Mouse (Mus musculus): ENCODE results near the gene Chek2. TPM values are rescaled to one million over a fixed set of nuclear protein-coding genes. Genes with fewer than 3 reads are reported as not detected.
"Not testable (repeated sequence)": the region's sequence is repeated elsewhere in the genome, so short reads cannot be mapped to it uniquely, and the experiment has no call there.

The Chek2 gene
- 10 to 100 TPM in 1 of 2 experiments, 1 to 10 TPM in 1; 7.4 to 10.6 TPM for polyA plus RNA-seq (2017; shearing (Covaris generic))

- ATAC-seq, result peak; percentile 97
Measured at GRCm38 (mm10) chr5:110839678-110840365, at the start of gene Chek2, which contains the start of gene Hscb. Gene Chek2, plus strand, starts transcription at chr5:110839979. Gene Hscb, minus strand, starts transcription at chr5:110839777.

GRCm38 (mm10) chr5:110794363-110794762, 45.4 kb upstream of the Chek2 start:
- no peak for ATAC-seq

- ATAC-seq, result no peak
Measured at GRCm38 (mm10) chr5:110797696-110798095, 42.1 kb upstream of the Chek2 start.

- no peak for ATAC-seq
Measured at GRCm38 (mm10) chr5:110801036-110801624, 38.6 kb upstream of the Chek2 start.

GRCm38 (mm10) chr5:110802186-110802585, 37.6 kb upstream of the Chek2 start:
- no peak for ATAC-seq

- no peak for ATAC-seq
Measured at GRCm38 (mm10) chr5:110802809-110803208, 37.0 kb upstream of the Chek2 start.

- ATAC-seq, result no peak
Measured at GRCm38 (mm10) chr5:110804012-110804743, 35.6 kb upstream of the Chek2 start.

- ATAC-seq, result no peak
Measured at GRCm38 (mm10) chr5:110806154-110806553, 33.6 kb upstream of the Chek2 start.

- no peak for ATAC-seq
Measured at GRCm38 (mm10) chr5:110806676-110807075, 33.1 kb upstream of the Chek2 start.

- no peak for ATAC-seq
Measured at GRCm38 (mm10) chr5:110807453-110807852, 32.3 kb upstream of the Chek2 start.

- ATAC-seq, result peak; percentile 60
Measured at GRCm38 (mm10) chr5:110808061-110808631, 31.6 kb upstream of the Chek2 start.

GRCm38 (mm10) chr5:110808821-110809666, 30.7 kb upstream of the Chek2 start:
- ATAC-seq, result no peak

GRCm38 (mm10) chr5:110809667-110810325, 30.0 kb upstream of the Chek2 start, which contains the start of gene Ulk1:
Gene Ulk1, minus strand, starts transcription at chr5:110810097.
- ATAC-seq, result peak; percentile 86

- no peak for ATAC-seq
Measured at GRCm38 (mm10) chr5:110824421-110824820, 15.4 kb upstream of the Chek2 start.

GRCm38 (mm10) chr5:110826781-110827495, 12.8 kb upstream of the Chek2 start:
- no peak for ATAC-seq

- no peak for ATAC-seq
Measured at GRCm38 (mm10) chr5:110827576-110827975, 12.2 kb upstream of the Chek2 start.

GRCm38 (mm10) chr5:110831036-110831720, 8.6 kb upstream of the Chek2 start:
- ATAC-seq, result no peak

- no peak for ATAC-seq
Measured at GRCm38 (mm10) chr5:110835959-110836358, 3.8 kb upstream of the Chek2 start.

- ATAC-seq, result not testable (repeated sequence)
Measured at GRCm38 (mm10) chr5:110838016-110838415, 1.8 kb upstream of the Chek2 start.

- ATAC-seq, result peak; percentile 58
Measured at GRCm38 (mm10) chr5:110839038-110839677, 621 bp upstream of the Chek2 start.

Data from activated CD4-positive, CD25-positive, alpha-beta regulatory T cell, adult 4 months (primary cell).